Mouse (Mus musculus) liver, embryonic 13.5 days (tissue): ENCODE measurements around the gene Ptpn18. TPM values are rescaled to one million over a fixed set of nuclear protein-coding genes. Genes with fewer than 3 reads are reported as not detected.

Source experiments
- ATAC-seq: fragments of 200-750 bp; cut with Nextera tagmentation; 2 replicates; pipeline ENCODE4 v1.8.0; 2017; ENCODE audit warnings: low read depth, mild to moderate bottlenecking, moderate number of reproducible peaks, moderate library complexity
- DNase-seq: peaks from one replicate; pipeline ENCODE4 v3.0.0; 2022
- H3K27ac ChIP-seq: fragments of 300-500 bp; sonication (generic); 2 replicates; pipeline ENCODE4 v1.5.1; 2015; ENCODE audit warnings: moderate library complexity, mild to moderate bottlenecking, inconsistent platforms
- H3K27me3 ChIP-seq: fragments of 300-500 bp; sonication (generic); 2 replicates; pipeline ENCODE4 v1.6.1; 2015; ENCODE audit warnings: mild to moderate bottlenecking, inconsistent platforms
- H3K36me3 ChIP-seq: fragments of 300-500 bp; sonication (generic); 2 replicates; pipeline ENCODE4 v1.6.1; 2015; ENCODE audit warnings: mild to moderate bottlenecking, inconsistent platforms
- H3K4me1 ChIP-seq: fragments of 300-500 bp; sonication (generic); replicated peaks from 2 replicates; pipeline ENCODE4 v1.6.1; 2015; ENCODE audit warnings: inconsistent platforms
- H3K4me2 ChIP-seq: fragments of 300-500 bp; sonication (generic); 2 replicates; pipeline ENCODE4 v1.6.1; 2015; ENCODE audit warnings: inconsistent platforms, mild to moderate bottlenecking, moderate library complexity
- H3K4me3 ChIP-seq: fragments of 300-500 bp; sonication (generic); replicated peaks from 2 replicates; pipeline ENCODE4 v1.5.1; 2015; ENCODE audit warnings: mild to moderate bottlenecking, inconsistent platforms
- H3K9ac ChIP-seq: fragments of 300-500 bp; sonication (generic); 2 replicates; pipeline ENCODE4 v1.6.1; 2015; ENCODE audit warnings: mild to moderate bottlenecking, inconsistent platforms
- H3K9me3 ChIP-seq: fragments of 300-500 bp; sonication (generic); replicated peaks from 2 replicates; pipeline ENCODE4 v1.6.1; 2016; ENCODE audit warnings: inconsistent platforms
- WGBS: fragments of 180-500 bp; shearing (Covaris S2); methylation state at CpG from one replicate; pipeline ENCODE4 v1.1.7; 2015; ENCODE audit not compliant: insufficient replicate concordance; 5-methylcytosine and 5-hydroxymethylcytosine counted together
- polyA plus RNA-seq: library from polyadenylated mRNA; unstranded; fragments of >200 nt; fragmentation: Nextera tagmentation; extraction: Ambion mirVana; gene quantifications from 2 replicates; pipeline ENCODE4 v1.2.1, GENCODE M21; 2015

Gene Ptpn18
- polyA plus RNA-seq: 14.4 and 16.9 TPM in 2 replicates

GRCm38 (mm10) chr1:34459284-34460060, at the start of gene Ptpn18:
Ptpn18 (plus strand) TSS chr1:34459762.
- peak; percentile 93 for ATAC-seq
- 1% methylated on average over 48 of the region's 48 CpGs for WGBS
- no peak within 1 kb of the TSS for H3K27ac ChIP-seq
- peaks cover 29% of the 10 kb centered on the region for H3K27me3 ChIP-seq
- peak within 1 kb of the TSS; percentile 91 for H3K4me2 ChIP-seq
- H3K4me1 ChIP-seq: peaks cover 25% of the 10 kb centered on the region
- no peaks in the 10 kb centered on the region for H3K9me3 ChIP-seq
- peak within 1 kb of the TSS; percentile 66 for H3K4me3 ChIP-seq
- H3K36me3 ChIP-seq: no peaks in the 10 kb centered on the region
- peak; percentile 92 for DNase-seq
- peak within 1 kb of the TSS; percentile 65 for H3K9ac ChIP-seq

- no peak for ATAC-seq
- Histone ChIP-seq H3K27me3 (no peaks in the 10 kb centered on the region), H3K9me3 (peaks cover 30% of the 10 kb centered on the region), H3K9ac (no peak overlapping the region), H3K36me3 (peaks cover 21% of the 10 kb centered on the region), H3K4me2 (no peak overlapping the region), H3K27ac (no peak overlapping the region), H3K4me3 (no peak overlapping the region), H3K4me1 (peaks cover 8% of the 10 kb centered on the region)
- DNase-seq: no peak
- 76% methylated on average over 2 of the region's 2 CpGs for WGBS
Observed at GRCm38 (mm10) chr1:34428466-34428865, 31.1 kb upstream of the Ptpn18 start.

GRCm38 (mm10) chr1:34429281-34429680, 30.3 kb upstream of the Ptpn18 start:
- H3K36me3 ChIP-seq: peaks cover 21% of the 10 kb centered on the region
- no peaks in the 10 kb centered on the region for H3K27me3 ChIP-seq
- H3K9me3 ChIP-seq: peaks cover 30% of the 10 kb centered on the region
- H3K4me1 ChIP-seq: peaks cover 16% of the 10 kb centered on the region
- no peak overlapping the region for H3K4me2 ChIP-seq
- no peak overlapping the region for H3K27ac ChIP-seq
- no peak overlapping the region for H3K9ac ChIP-seq
- H3K4me3 ChIP-seq: no peak overlapping the region
- DNase-seq (no peak), ATAC-seq (no peak)
- WGBS: 74% methylated on average over 4 of the region's 4 CpGs

- Histone ChIP-seq H3K36me3 (peaks cover 21% of the 10 kb centered on the region), H3K4me3 (no peak overlapping the region), H3K27ac (no peak overlapping the region), H3K9ac (no peak overlapping the region), H3K27me3 (no peaks in the 10 kb centered on the region), H3K4me2 (no peak overlapping the region), H3K9me3 (peaks cover 30% of the 10 kb centered on the region), H3K4me1 (peaks cover 28% of the 10 kb centered on the region)
- no peak for ATAC-seq
- WGBS: 75% methylated on average over 3 of the region's 3 CpGs
- DNase-seq: no peak
Observed at GRCm38 (mm10) chr1:34430981-34431380, 28.6 kb upstream of the Ptpn18 start.

- no peak for DNase-seq
- H3K27ac ChIP-seq: no peak overlapping the region
- H3K36me3 ChIP-seq: peaks cover 21% of the 10 kb centered on the region
- no peak overlapping the region for H3K4me2 ChIP-seq
- H3K4me1 ChIP-seq: peaks cover 32% of the 10 kb centered on the region
- 85% methylated on average over 9 of the region's 9 CpGs for WGBS
- H3K9ac ChIP-seq: no peak overlapping the region
- H3K9me3 ChIP-seq: peaks cover 30% of the 10 kb centered on the region
- no peak for ATAC-seq
- H3K27me3 ChIP-seq: no peaks in the 10 kb centered on the region
- H3K4me3 ChIP-seq: no peak overlapping the region
Observed at GRCm38 (mm10) chr1:34431431-34431830, 28.1 kb upstream of the Ptpn18 start.

GRCm38 (mm10) chr1:34432411-34432775, 27.2 kb upstream of the Ptpn18 start:
- Histone ChIP-seq H3K4me2 (peak overlapping the region; percentile 73), H3K27ac (no peak overlapping the region), H3K4me3 (peak overlapping the region; percentile 78), H3K4me1 (peaks cover 32% of the 10 kb centered on the region), H3K36me3 (peaks cover 23% of the 10 kb centered on the region), H3K9me3 (peaks cover 30% of the 10 kb centered on the region), H3K9ac (no peak overlapping the region), H3K27me3 (no peaks in the 10 kb centered on the region)
- ATAC-seq: no peak
- WGBS: 60% methylated on average over 13 of the region's 13 CpGs
- DNase-seq: no peak

DNA sequence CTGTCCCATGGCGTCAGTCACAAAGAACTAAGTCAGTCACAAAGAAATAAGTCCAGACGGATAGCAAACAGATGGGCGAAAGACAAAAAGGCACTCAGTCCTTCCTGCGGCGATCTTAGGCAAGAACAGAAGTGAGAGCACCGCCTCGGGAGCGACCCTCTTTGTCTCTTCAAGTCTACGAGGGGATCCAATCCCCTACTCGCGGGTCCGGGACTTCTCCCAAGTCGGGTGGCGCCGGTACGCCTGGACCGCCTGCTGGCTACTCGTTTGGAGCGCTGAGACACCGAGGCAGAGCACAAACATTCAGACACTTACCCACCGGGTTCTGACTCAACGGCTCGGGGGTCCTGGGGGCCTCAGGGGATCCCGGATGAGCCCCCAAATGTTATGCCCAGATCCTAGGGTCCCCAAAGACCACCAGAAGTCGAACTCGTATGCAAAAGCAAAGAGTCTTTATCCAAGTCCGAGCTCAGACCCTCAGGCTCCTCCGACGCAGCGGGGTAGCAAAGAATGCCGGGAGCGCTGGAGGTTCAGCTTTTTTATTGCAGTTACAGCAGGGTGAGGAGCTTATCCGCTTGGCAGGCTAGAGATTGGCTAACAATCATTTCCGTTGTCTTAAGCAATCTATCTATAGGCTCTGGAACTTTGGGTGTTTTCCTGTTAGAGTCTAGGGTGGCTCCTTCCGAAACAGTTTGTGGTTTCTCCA, 26.6 kb upstream of the Ptpn18 start:
- WGBS: 24% methylated on average over 35 of the region's 35 CpGs
- Histone ChIP-seq H3K9ac (peak overlapping the region; percentile 54), H3K27ac (peak overlapping the region; percentile 25)

GRCm38 (mm10) chr1:34433891-34434521, 25.6 kb upstream of the Ptpn18 start:
- ATAC-seq: no peak
- H3K9ac ChIP-seq: peak overlapping the region; percentile 62
- WGBS: 14% methylated on average over 19 of the region's 19 CpGs

More for the DNA sequence above, 26.6 kb upstream of the Ptpn18 start:
- DNase-seq: peak; percentile 32
- H3K4me2 ChIP-seq: peak overlapping the region; percentile 73
- peaks cover 30% of the 10 kb centered on the region for H3K9me3 ChIP-seq
- peaks cover 26% of the 10 kb centered on the region for H3K36me3 ChIP-seq
- no peaks in the 10 kb centered on the region for H3K27me3 ChIP-seq
- peak overlapping the region; percentile 78 for H3K4me3 ChIP-seq
- peaks cover 36% of the 10 kb centered on the region for H3K4me1 ChIP-seq
- 0 out of 2 replicates have a peak, but pooled peaks have one; percentile 33 for ATAC-seq

DNA sequence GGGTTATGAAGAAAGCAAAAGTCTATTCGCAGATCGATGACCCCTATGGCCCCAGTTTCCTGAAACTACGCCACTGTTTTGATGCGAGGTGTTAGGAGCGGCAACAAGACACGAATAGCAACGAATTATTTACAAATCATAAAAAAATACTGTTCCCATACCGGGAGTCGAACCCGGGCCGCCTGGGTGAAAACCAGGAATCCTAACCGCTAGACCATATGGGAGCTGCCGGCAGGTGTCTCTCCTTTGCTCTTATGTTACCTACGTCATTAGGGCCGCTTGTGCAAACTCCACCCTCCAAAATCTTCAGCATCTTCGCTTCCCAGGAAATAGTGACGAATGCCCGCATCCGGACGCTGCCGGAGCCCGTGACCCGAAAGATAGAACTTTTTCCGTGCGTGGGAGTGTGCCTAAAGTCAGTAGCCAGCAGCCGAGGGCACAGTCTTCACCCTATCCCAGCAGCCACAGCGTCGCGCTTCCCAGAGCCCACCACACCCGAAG, 24.9 kb upstream of the Ptpn18 start:
- peak; percentile 79 for DNase-seq
- H3K4me2 ChIP-seq: peak overlapping the region; percentile 73
- peak overlapping the region; percentile 62 for H3K9ac ChIP-seq
- ATAC-seq: peak; percentile 26
- WGBS: under 1% methylated on average over 30 of the region's 30 CpGs
- H3K4me1 ChIP-seq: peaks cover 45% of the 10 kb centered on the region
- no peaks in the 10 kb centered on the region for H3K27me3 ChIP-seq
- H3K9me3 ChIP-seq: peaks cover 25% of the 10 kb centered on the region
- H3K36me3 ChIP-seq: peaks cover 26% of the 10 kb centered on the region
- H3K27ac ChIP-seq: peak overlapping the region; percentile 55; the same call in 1 of the 2 replicates
- H3K4me3 ChIP-seq: peak overlapping the region; percentile 78

More at GRCm38 (mm10) chr1:34433891-34434521, 25.6 kb upstream of the Ptpn18 start:
- H3K4me3 ChIP-seq: peak overlapping the region; percentile 78
- H3K9me3 ChIP-seq: peaks cover 29% of the 10 kb centered on the region
- peak overlapping the region; percentile 7; the same call in 1 of the 2 replicates for H3K27ac ChIP-seq
- no peaks in the 10 kb centered on the region for H3K27me3 ChIP-seq
- no peak for DNase-seq
- peak overlapping the region; percentile 73 for H3K4me2 ChIP-seq
- peaks cover 26% of the 10 kb centered on the region for H3K36me3 ChIP-seq
- H3K4me1 ChIP-seq: peaks cover 45% of the 10 kb centered on the region

- H3K27me3 ChIP-seq: no peaks in the 10 kb centered on the region
- H3K9me3 ChIP-seq: peaks cover 16% of the 10 kb centered on the region
- peaks cover 20% of the 10 kb centered on the region for H3K36me3 ChIP-seq
- H3K4me2 ChIP-seq: peak overlapping the region; percentile 73
- H3K27ac ChIP-seq: peak overlapping the region; percentile 55
- 34% methylated on average over 8 of the region's 8 CpGs for WGBS
- H3K9ac ChIP-seq: peak overlapping the region; percentile 62
- H3K4me1 ChIP-seq: peaks cover 50% of the 10 kb centered on the region
- H3K4me3 ChIP-seq: peak overlapping the region; percentile 78
- ATAC-seq (no peak), DNase-seq (no peak)
Observed at GRCm38 (mm10) chr1:34435371-34436120, 24.0 kb upstream of the Ptpn18 start.
